Mouse (Mus musculus): ENCODE results near the gene Lif. TPM values are rescaled to one million over a fixed set of nuclear protein-coding genes. Genes with fewer than 3 reads are reported as not detected.

Lif gene
- polyA plus RNA-seq, 1 experiment from 2014 or later = 0.62 TPM

DNA sequence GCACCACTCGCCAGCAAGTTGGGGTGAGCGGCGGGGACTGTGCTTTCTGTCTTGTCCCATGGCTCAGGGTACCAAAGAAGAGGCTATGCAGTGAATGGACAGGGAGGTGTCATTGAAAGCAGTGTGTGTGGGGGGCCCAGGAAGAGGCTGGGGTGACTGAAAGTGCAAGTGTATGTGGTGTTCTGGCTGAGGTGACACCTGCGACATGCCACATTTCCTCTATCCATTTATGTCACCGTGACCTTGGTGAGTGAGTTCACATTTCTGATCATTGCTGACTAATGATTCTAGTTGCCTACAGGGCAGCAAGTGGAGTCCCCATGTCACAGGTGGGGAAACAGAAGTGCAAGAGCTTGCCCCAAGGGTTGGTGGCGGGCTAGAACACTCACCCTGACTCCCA, 11.1 kb downstream of the Lif start:
- H3K4me1 ChIP-seq (replicated peaks) = peaks cover 38% of the 10 kb centered on the region
- no peaks in the 10 kb centered on the region for H3K9me3 ChIP-seq
- 86% methylated on average over 6 of the region's 6 CpGs for WGBS
- no peak overlapping the region for H3K27ac ChIP-seq
- no peak overlapping the region for H3K4me2 ChIP-seq (replicated peaks)
- ATAC-seq = no peak
- no peak overlapping the region for H3K9ac ChIP-seq
- no peak overlapping the region for H3K4me3 ChIP-seq (replicated peaks)
- peaks cover 30% of the 10 kb centered on the region for H3K27me3 ChIP-seq (replicated peaks)
- H3K36me3 ChIP-seq = no peaks in the 10 kb centered on the region

GRCm38 (mm10) chr11:4270744-4271459, 13.5 kb downstream of the Lif start:
- no peak overlapping the region for H3K4me2 ChIP-seq (replicated peaks)
- peaks cover 24% of the 10 kb centered on the region for H3K27me3 ChIP-seq (replicated peaks)
- peaks cover 17% of the 10 kb centered on the region for H3K4me1 ChIP-seq (replicated peaks)
- no peak for ATAC-seq
- H3K36me3 ChIP-seq = no peaks in the 10 kb centered on the region
- no peak overlapping the region for H3K9ac ChIP-seq
- H3K27ac ChIP-seq = no peak overlapping the region
- 38% methylated on average over 20 of the region's 20 CpGs for WGBS
- H3K4me3 ChIP-seq (replicated peaks) = no peak overlapping the region
- no peaks in the 10 kb centered on the region for H3K9me3 ChIP-seq

DNA sequence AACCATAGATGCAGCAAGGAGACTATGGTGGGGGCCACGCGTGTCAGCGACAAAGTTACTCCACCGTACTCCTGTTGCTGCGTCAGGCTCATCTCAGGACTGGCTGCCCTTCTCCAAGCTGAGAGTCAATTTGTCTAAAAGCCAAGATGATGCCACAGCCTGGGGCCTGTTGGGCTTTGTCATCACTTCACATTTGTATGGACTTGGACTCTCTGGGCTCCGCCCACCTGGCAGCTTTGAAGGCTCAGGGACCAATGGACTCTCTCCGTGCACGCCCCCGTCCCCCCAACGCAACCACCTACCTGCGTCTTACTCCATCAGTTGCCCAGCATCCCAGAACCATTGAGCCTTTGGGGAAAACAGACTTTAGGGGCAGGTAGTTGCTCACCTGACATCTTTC, 14.2 kb downstream of the Lif start:
- Histone ChIP-seq H3K27ac (no peak overlapping the region), H3K9me3 (no peaks in the 10 kb centered on the region), H3K4me2 (replicated peaks) (no peak overlapping the region), H3K36me3 (no peaks in the 10 kb centered on the region), H3K27me3 (replicated peaks) (peaks cover 23% of the 10 kb centered on the region), H3K4me1 (replicated peaks) (peaks cover 20% of the 10 kb centered on the region), H3K9ac (no peak overlapping the region), H3K4me3 (replicated peaks) (no peak overlapping the region)
- WGBS = 74% methylated on average over 11 of the region's 11 CpGs
- ATAC-seq = no peak

DNA sequence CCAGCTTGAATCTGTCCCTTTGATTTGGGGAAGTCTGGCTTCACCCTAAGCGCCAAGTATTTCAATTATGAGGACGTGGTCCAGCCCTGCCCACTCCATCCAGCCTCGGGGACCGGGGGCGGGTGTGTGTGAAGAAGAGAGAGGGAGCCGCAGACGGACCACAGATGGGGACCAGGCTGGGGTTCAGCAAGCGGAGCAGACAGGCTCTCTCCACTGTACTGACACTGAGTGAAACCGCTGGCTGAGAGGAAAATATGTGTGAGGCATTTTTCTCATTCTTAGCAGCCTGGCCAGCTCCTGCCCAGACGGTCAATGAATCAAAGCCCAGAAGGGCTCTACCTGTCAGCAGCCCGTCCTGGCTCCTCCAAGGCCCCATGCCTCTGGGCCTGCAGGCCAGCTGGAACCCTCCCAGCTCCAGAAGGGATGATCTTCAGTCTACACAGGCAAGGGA, 19.1 kb downstream of the Lif start:
- H3K4me1 ChIP-seq (replicated peaks) = peaks cover 11% of the 10 kb centered on the region; the same call in 1 of the 2 replicates
- H3K4me2 ChIP-seq (replicated peaks) = no peak overlapping the region
- H3K27me3 ChIP-seq (replicated peaks) = no peaks in the 10 kb centered on the region
- peak; percentile 53 for ATAC-seq
- H3K9me3 ChIP-seq = no peaks in the 10 kb centered on the region
- 44% methylated on average over 11 of the region's 11 CpGs for WGBS
- no peak overlapping the region for H3K4me3 ChIP-seq (replicated peaks)
- H3K9ac ChIP-seq = no peak overlapping the region
- H3K27ac ChIP-seq = peak overlapping the region; percentile 29
- no peaks in the 10 kb centered on the region for H3K36me3 ChIP-seq

GRCm38 (mm10) chr11:4279909-4280308, 22.6 kb downstream of the Lif start:
- Histone ChIP-seq H3K27ac (no peak overlapping the region), H3K36me3 (no peaks in the 10 kb centered on the region), H3K9ac (no peak overlapping the region), H3K4me1 (replicated peaks) (peaks cover 14% of the 10 kb centered on the region), H3K27me3 (replicated peaks) (no peaks in the 10 kb centered on the region), H3K4me3 (replicated peaks) (no peak overlapping the region), H3K4me2 (replicated peaks) (no peak overlapping the region), H3K9me3 (no peaks in the 10 kb centered on the region)
- no peak for ATAC-seq
- WGBS = 45% methylated on average over 7 of the region's 7 CpGs

GRCm38 (mm10) chr11:4281852-4282251, 24.5 kb downstream of the Lif start:
- 77% methylated on average over 6 of the region's 6 CpGs for WGBS
- Histone ChIP-seq H3K4me1 (replicated peaks) (peaks cover 6% of the 10 kb centered on the region), H3K36me3 (no peaks in the 10 kb centered on the region), H3K27me3 (replicated peaks) (no peaks in the 10 kb centered on the region), H3K9me3 (no peaks in the 10 kb centered on the region), H3K9ac (no peak overlapping the region), H3K27ac (no peak overlapping the region), H3K4me2 (replicated peaks) (no peak overlapping the region), H3K4me3 (replicated peaks) (no peak overlapping the region)
- ATAC-seq = no peak

GRCm38 (mm10) chr11:4283627-4284026, 26.3 kb downstream of the Lif start:
- peak; percentile 81 for ATAC-seq
- Histone ChIP-seq H3K4me1 (replicated peaks) (peaks cover 6% of the 10 kb centered on the region), H3K27ac (no peak overlapping the region)

DNA sequence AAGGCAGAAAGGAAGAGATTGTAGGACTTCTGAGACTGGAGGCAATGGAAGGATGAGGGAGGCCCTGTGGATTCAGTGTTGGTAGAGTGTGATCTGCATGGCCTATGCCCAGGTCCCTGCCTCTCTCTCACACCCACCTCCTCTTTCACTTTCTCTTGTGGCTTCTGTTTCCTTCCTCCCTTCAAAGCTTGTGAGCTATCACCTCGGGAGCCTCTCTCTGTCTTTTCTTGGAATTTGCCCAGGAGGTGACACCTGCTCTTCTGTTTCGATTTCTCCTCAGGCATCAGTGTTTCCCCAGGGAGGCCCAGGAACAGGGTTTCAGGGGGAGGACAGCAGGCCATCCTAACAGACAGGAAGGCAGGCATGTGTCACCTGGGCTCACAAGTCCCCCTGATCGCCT, 31.9 kb downstream of the Lif start:
- no peaks in the 10 kb centered on the region for H3K36me3 ChIP-seq
- no peaks in the 10 kb centered on the region for H3K4me1 ChIP-seq (replicated peaks)
- H3K27ac ChIP-seq = no peak overlapping the region
- no peak overlapping the region for H3K4me3 ChIP-seq (replicated peaks)
- H3K9ac ChIP-seq = no peak overlapping the region
- ATAC-seq = no peak
- no peaks in the 10 kb centered on the region for H3K27me3 ChIP-seq (replicated peaks)
- 47% methylated on average over 3 of the region's 3 CpGs for WGBS
- H3K9me3 ChIP-seq = no peaks in the 10 kb centered on the region
- no peak overlapping the region for H3K4me2 ChIP-seq (replicated peaks)

More at GRCm38 (mm10) chr11:4283627-4284026, 26.3 kb downstream of the Lif start:
- Histone ChIP-seq H3K36me3 (no peaks in the 10 kb centered on the region), H3K4me2 (replicated peaks) (no peak overlapping the region), H3K9me3 (no peaks in the 10 kb centered on the region), H3K27me3 (replicated peaks) (no peaks in the 10 kb centered on the region), H3K4me3 (replicated peaks) (no peak overlapping the region), H3K9ac (no peak overlapping the region)
- WGBS = 18% methylated on average over 4 of the region's 4 CpGs

- Histone ChIP-seq H3K9me3 (no peaks in the 10 kb centered on the region), H3K27ac (no peak overlapping the region), H3K36me3 (no peaks in the 10 kb centered on the region), H3K4me1 (replicated peaks) (peaks cover 3% of the 10 kb centered on the region; the same call in 1 of the 2 replicates), H3K4me2 (replicated peaks) (no peak overlapping the region), H3K9ac (no peak overlapping the region), H3K4me3 (replicated peaks) (no peak overlapping the region), H3K27me3 (replicated peaks) (no peaks in the 10 kb centered on the region; the same call in 1 of the 2 replicates)
- ATAC-seq = no peak
- WGBS = 82% methylated on average over 6 of the region's 6 CpGs
These were observed 34.3 kb downstream of the Lif start for GRCm38 (mm10) chr11:4291639-4292038.

DNA sequence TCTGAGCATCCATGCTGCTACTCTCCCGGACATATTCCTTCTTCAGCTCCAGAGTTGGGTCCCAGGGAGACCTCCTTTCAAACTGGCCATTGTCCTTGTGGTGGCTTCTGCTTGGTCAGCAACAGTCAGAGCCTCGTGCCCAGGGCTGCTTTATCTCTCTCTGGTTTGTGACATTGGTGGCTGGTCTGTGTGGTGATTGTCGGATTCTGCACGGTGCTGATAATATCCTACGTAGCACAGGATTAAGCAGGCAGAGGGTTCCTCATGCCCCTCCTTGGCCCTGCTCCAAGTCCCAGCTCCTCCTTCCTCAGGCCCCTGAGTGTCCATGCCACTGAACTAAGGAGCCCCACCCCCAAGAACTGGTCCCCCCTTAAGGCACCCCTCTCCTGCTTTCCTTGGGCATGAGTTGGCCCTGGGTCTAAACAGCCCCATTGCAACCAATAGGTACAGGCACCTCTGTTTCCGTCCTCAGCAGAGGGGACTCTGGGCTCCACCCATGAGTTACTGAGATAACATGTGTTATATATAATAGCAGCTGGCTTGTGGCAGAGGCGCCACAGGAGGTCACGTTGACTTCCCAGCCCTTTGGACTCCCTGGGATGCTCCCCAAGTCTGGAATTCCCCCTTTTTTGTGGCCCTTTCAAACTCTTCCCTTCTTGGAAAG, 35.0 kb downstream of the Lif start:
- Histone ChIP-seq H3K36me3 (no peaks in the 10 kb centered on the region), H3K9ac (no peak overlapping the region), H3K4me1 (replicated peaks) (peaks cover 3% of the 10 kb centered on the region; the same call in 1 of the 2 replicates), H3K4me3 (replicated peaks) (no peak overlapping the region), H3K4me2 (replicated peaks) (no peak overlapping the region), H3K9me3 (no peaks in the 10 kb centered on the region), H3K27me3 (replicated peaks) (no peaks in the 10 kb centered on the region; the same call in 1 of the 2 replicates), H3K27ac (no peak overlapping the region)
- WGBS = 58% methylated on average over 8 of the region's 8 CpGs
- ATAC-seq = peak; percentile 55; the same call in 1 of the 2 replicates

GRCm38 (mm10) chr11:4292888-4293247, 35.5 kb downstream of the Lif start:
- peaks cover 3% of the 10 kb centered on the region; the same call in 1 of the 2 replicates for H3K4me1 ChIP-seq (replicated peaks)
- WGBS = 80% methylated on average over 6 of the region's 6 CpGs
- no peaks in the 10 kb centered on the region; the same call in 1 of the 2 replicates for H3K27me3 ChIP-seq (replicated peaks)
- no peak overlapping the region for H3K9ac ChIP-seq
- no peak overlapping the region for H3K27ac ChIP-seq
- no peak overlapping the region for H3K4me2 ChIP-seq (replicated peaks)
- no peak for ATAC-seq
- H3K4me3 ChIP-seq (replicated peaks) = no peak overlapping the region
- no peaks in the 10 kb centered on the region for H3K9me3 ChIP-seq
- no peaks in the 10 kb centered on the region for H3K36me3 ChIP-seq

DNA sequence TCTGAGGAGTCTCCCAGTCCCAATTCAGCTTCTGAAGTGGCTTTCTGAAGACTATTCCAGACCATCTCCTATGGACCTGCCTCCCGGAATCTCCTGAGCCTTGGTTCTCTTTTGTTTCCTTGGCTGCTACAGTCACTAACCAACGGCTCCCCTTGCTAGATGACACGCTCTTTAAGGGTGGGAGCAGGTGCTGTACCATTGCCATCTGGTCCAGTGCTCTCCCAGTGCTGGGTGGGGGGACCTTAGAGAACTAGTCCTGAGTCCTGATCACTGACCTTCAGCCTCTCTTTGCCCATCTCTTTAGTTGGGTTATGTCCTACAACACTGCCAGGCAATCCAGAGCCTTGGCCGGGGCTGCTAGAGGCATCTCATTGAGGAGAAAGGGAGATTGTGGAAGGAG, 36.1 kb downstream of the Lif start:
- H3K36me3 ChIP-seq = no peaks in the 10 kb centered on the region
- no peak for ATAC-seq
- H3K4me1 ChIP-seq (replicated peaks) = peaks cover 3% of the 10 kb centered on the region; the same call in 1 of the 2 replicates
- no peak overlapping the region for H3K4me2 ChIP-seq (replicated peaks)
- no peak overlapping the region for H3K4me3 ChIP-seq (replicated peaks)
- WGBS = 87% methylated on average over 4 of the region's 4 CpGs
- H3K9ac ChIP-seq = no peak overlapping the region
- no peak overlapping the region for H3K27ac ChIP-seq
- H3K9me3 ChIP-seq = no peaks in the 10 kb centered on the region
- H3K27me3 ChIP-seq (replicated peaks) = no peaks in the 10 kb centered on the region; the same call in 1 of the 2 replicates

All from intestine, embryonic 15.5 days (tissue).